Mouse (Mus musculus) WW6 (cell line): ENCODE measurements around the gene Smim4.

ENCODE experiments used
- DNase-seq: peaks from one replicate; pipeline ENCODE4 v3.0.0-alpha.2; 2013; ENCODE audit warnings: low read depth, low spot score

The Smim4 gene

GRCm38 (mm10) chr14:31125106-31126075, 3.4 kb downstream of the Smim4 start:
- DNase-seq, result no peak

GRCm38 (mm10) chr14:31115522-31115921, 13.2 kb downstream of the Smim4 start:
- no peak for DNase-seq

GRCm38 (mm10) chr14:31114011-31114410, 14.7 kb downstream of the Smim4 start:
- DNase-seq, result no peak

- DNase-seq, result no peak
Measured at GRCm38 (mm10) chr14:31112187-31112586, 16.6 kb downstream of the Smim4 start.

- DNase-seq, result no peak
Measured at GRCm38 (mm10) chr14:31110613-31111012, 18.1 kb downstream of the Smim4 start.

GRCm38 (mm10) chr14:31105156-31105555, 23.6 kb downstream of the Smim4 start:
- DNase-seq, result no peak

GRCm38 (mm10) chr14:31089918-31090317, 38.8 kb downstream of the Smim4 start:
- DNase-seq, result no peak

GRCm38 (mm10) chr14:31088515-31088914, 40.2 kb downstream of the Smim4 start:
- DNase-seq, result no peak

- peak; percentile 20 for DNase-seq
Measured at GRCm38 (mm10) chr14:31087433-31087832, 41.3 kb downstream of the Smim4 start.

- peak; percentile 11 for DNase-seq
Measured at GRCm38 (mm10) chr14:31081147-31081546, 47.6 kb downstream of the Smim4 start.

- no peak for DNase-seq
Measured at GRCm38 (mm10) chr14:31079313-31080028, 49.3 kb downstream of the Smim4 start.

GRCm38 (mm10) chr14:31078597-31079208, 50.1 kb downstream of the Smim4 start:
- DNase-seq, result no peak

GRCm38 (mm10) chr14:31069086-31069733, 59.5 kb downstream of the Smim4 start:
- no peak for DNase-seq

- no peak for DNase-seq
Measured at GRCm38 (mm10) chr14:31062277-31062676, 66.5 kb downstream of the Smim4 start.

GRCm38 (mm10) chr14:31045817-31046216, 82.9 kb downstream of the Smim4 start:
- DNase-seq, result no peak

- no peak for DNase-seq
Measured at GRCm38 (mm10) chr14:31045296-31045695, 83.5 kb downstream of the Smim4 start.
